Mouse (Mus musculus): ENCODE data around the gene Gm10778.

- TF ChIP-seq CTCF (IDR thresholded peaks at IDR 0.05; ENCODE audit: borderline replicate concordance, control insufficient read depth, extremely low read depth, insufficient read depth, low read length, poor library complexity) (no peak), POLR2A (IDR thresholded peaks at IDR 0.05; ENCODE audit: control insufficient read depth, extremely low read depth, insufficient read depth, low read length, poor library complexity) (no peak)
Measured at GRCm38 (mm10) chr10:81655178-81655577, 6.3 kb downstream of the Gm10778 start.
